Mouse (Mus musculus) liver, embryonic 16.5 days (tissue): ENCODE data around the gene Atg4b. TPM values are rescaled to one million over a fixed set of nuclear protein-coding genes. Genes with fewer than 3 reads are reported as not detected.

ENCODE experiments used
- ATAC-seq: fragments of 200-750 bp; cut with Nextera tagmentation; 2 replicates; pipeline ENCODE4 v1.8.0; 2017; ENCODE audit warnings: low read depth, mild to moderate bottlenecking, moderate number of reproducible peaks, moderate library complexity
- H3K27ac ChIP-seq: fragments of 300-500 bp; sonication (generic); 2 replicates; pipeline ENCODE4 v1.5.1; 2014; ENCODE audit warnings: mild to moderate bottlenecking, low read length
- H3K27me3 ChIP-seq: fragments of 300-500 bp; sonication (generic); 2 replicates; pipeline ENCODE4 v1.6.1; 2014; ENCODE audit warnings: low read depth, low read length, mixed read lengths; ENCODE audit not compliant: control insufficient read depth, insufficient read depth
- H3K36me3 ChIP-seq: fragments of 300-500 bp; sonication (generic); 2 replicates; pipeline ENCODE4 v1.6.1; 2014; ENCODE audit warnings: mild to moderate bottlenecking; ENCODE audit not compliant: control insufficient read depth, insufficient read depth
- H3K4me1 ChIP-seq: fragments of 300-500 bp; sonication (generic); 2 replicates; pipeline ENCODE4 v1.6.1; 2014; ENCODE audit warnings: low read depth, low read length, mixed read lengths; ENCODE audit not compliant: control insufficient read depth
- H3K4me2 ChIP-seq: fragments of 300-500 bp; sonication (generic); 2 replicates; pipeline ENCODE4 v1.6.1; 2014; ENCODE audit warnings: low read depth, low read length, mixed read lengths
- H3K4me3 ChIP-seq: fragments of 300-500 bp; sonication (generic); 2 replicates; pipeline ENCODE4 v1.5.1; 2014; ENCODE audit warnings: low read depth, mild to moderate bottlenecking, low read length
- H3K9ac ChIP-seq: fragments of 300-500 bp; sonication (generic); 2 replicates; pipeline ENCODE4 v1.6.1; 2014; ENCODE audit warnings: low read depth, low read length
- H3K9me3 ChIP-seq: fragments of 300-500 bp; sonication (generic); replicated peaks from 2 replicates; pipeline ENCODE4 v1.6.1; 2016; ENCODE audit warnings: low read length; ENCODE audit not compliant: control insufficient read depth
- WGBS: fragments of 180-500 bp; shearing (Covaris S2); extraction: QIAGEN DNeasy Blood & Tissue Kit; methylation state at CpG from one replicate; pipeline ENCODE4 v1.1.7; 2014; ENCODE audit not compliant: insufficient replicate concordance; 5-methylcytosine and 5-hydroxymethylcytosine counted together
- polyA plus RNA-seq: library from polyadenylated mRNA; unstranded; fragments of >200 nt; fragmentation: Nextera tagmentation; extraction: Ambion mirVana; gene quantifications from 2 replicates; pipeline ENCODE4 v1.2.1, GENCODE M21; 2015

Atg4b gene
- polyA plus RNA-seq, 1 experiment from 2014 or later: 63.0 TPM

- ATAC-seq: no peak
- Histone ChIP-seq H3K4me2 (no peak overlapping the region), H3K36me3 (peaks cover 4% of the 10 kb centered on the region), H3K27ac (no peak overlapping the region; the same call in 1 of the 2 replicates), H3K9me3 (no peaks in the 10 kb centered on the region), H3K9ac (no peak overlapping the region), H3K4me1 (peaks cover 22% of the 10 kb centered on the region), H3K4me3 (no peak overlapping the region), H3K27me3 (no peaks in the 10 kb centered on the region)
- WGBS: 81% methylated on average over 9 of the region's 9 CpGs
Measured at GRCm38 (mm10) chr1:93764871-93765591, 13.7 kb downstream of the Atg4b start.

- Histone ChIP-seq H3K4me1 (peaks cover 21% of the 10 kb centered on the region), H3K4me2 (no peak overlapping the region), H3K27ac (no peak overlapping the region), H3K9ac (no peak overlapping the region), H3K4me3 (no peak overlapping the region), H3K9me3 (no peaks in the 10 kb centered on the region), H3K27me3 (no peaks in the 10 kb centered on the region), H3K36me3 (peaks cover 8% of the 10 kb centered on the region)
- ATAC-seq: no peak
- 88% methylated on average over 6 of the region's 6 CpGs for WGBS
Measured at GRCm38 (mm10) chr1:93767600-93767999, 16.3 kb downstream of the Atg4b start.

- WGBS: 90% methylated on average over 3 of the region's 3 CpGs
- H3K9me3 ChIP-seq: no peaks in the 10 kb centered on the region
- ATAC-seq: no peak
- H3K4me2 ChIP-seq: no peak overlapping the region
- no peak overlapping the region for H3K9ac ChIP-seq
- H3K4me3 ChIP-seq: no peak overlapping the region
- H3K27ac ChIP-seq: no peak overlapping the region
- H3K4me1 ChIP-seq: peaks cover 1% of the 10 kb centered on the region; the same call in 1 of the 2 replicates
- H3K36me3 ChIP-seq: peaks cover 21% of the 10 kb centered on the region
- no peaks in the 10 kb centered on the region for H3K27me3 ChIP-seq
Measured at GRCm38 (mm10) chr1:93769901-93770300, 18.6 kb downstream of the Atg4b start.

- no peak overlapping the region for H3K4me3 ChIP-seq
- H3K4me2 ChIP-seq: no peak overlapping the region
- no peaks in the 10 kb centered on the region for H3K9me3 ChIP-seq
- WGBS: 84% methylated on average over 5 of the region's 5 CpGs
- H3K9ac ChIP-seq: no peak overlapping the region
- no peak overlapping the region for H3K27ac ChIP-seq
- H3K36me3 ChIP-seq: peaks cover 53% of the 10 kb centered on the region
- no peaks in the 10 kb centered on the region for H3K4me1 ChIP-seq
- no peaks in the 10 kb centered on the region for H3K27me3 ChIP-seq
- no peak for ATAC-seq
Measured at GRCm38 (mm10) chr1:93776686-93777085, 25.4 kb downstream of the Atg4b start.

GRCm38 (mm10) chr1:93786912-93787311 lies 35.6 kb downstream of the Atg4b start:
- Histone ChIP-seq H3K4me3 (no peak overlapping the region), H3K27ac (no peak overlapping the region), H3K9me3 (no peaks in the 10 kb centered on the region), H3K27me3 (no peaks in the 10 kb centered on the region), H3K9ac (no peak overlapping the region), H3K36me3 (peaks cover 61% of the 10 kb centered on the region), H3K4me1 (no peaks in the 10 kb centered on the region), H3K4me2 (no peak overlapping the region)
- no peak for ATAC-seq
- WGBS: 86% methylated on average over 2 of the region's 2 CpGs

GRCm38 (mm10) chr1:93794526-93794925 lies 43.2 kb downstream of the Atg4b start:
- ATAC-seq: no peak
- Histone ChIP-seq H3K4me3 (no peak overlapping the region), H3K4me1 (no peaks in the 10 kb centered on the region; the same call in 1 of the 2 replicates), H3K27me3 (no peaks in the 10 kb centered on the region), H3K4me2 (no peak overlapping the region), H3K36me3 (peaks cover 39% of the 10 kb centered on the region), H3K9me3 (no peaks in the 10 kb centered on the region), H3K27ac (no peak overlapping the region), H3K9ac (no peak overlapping the region)
- WGBS: 89% methylated on average over 8 of the region's 8 CpGs

GRCm38 (mm10) chr1:93795886-93796285 lies 44.6 kb downstream of the Atg4b start:
- H3K4me3 ChIP-seq: no peak overlapping the region
- peaks cover 37% of the 10 kb centered on the region for H3K36me3 ChIP-seq
- WGBS: 77% methylated on average over 8 of the region's 8 CpGs
- no peak for ATAC-seq
- no peak overlapping the region for H3K9ac ChIP-seq
- no peak overlapping the region for H3K4me2 ChIP-seq
- no peaks in the 10 kb centered on the region for H3K9me3 ChIP-seq
- H3K27ac ChIP-seq: no peak overlapping the region
- no peaks in the 10 kb centered on the region for H3K27me3 ChIP-seq
- H3K4me1 ChIP-seq: peaks cover 5% of the 10 kb centered on the region

- ATAC-seq: no peak
- Histone ChIP-seq H3K9ac (peak overlapping the region; percentile 81), H3K4me1 (peaks cover 39% of the 10 kb centered on the region), H3K4me3 (peak overlapping the region; percentile 81), H3K36me3 (peaks cover 5% of the 10 kb centered on the region), H3K27ac (peak overlapping the region; percentile 99), H3K27me3 (no peaks in the 10 kb centered on the region), H3K9me3 (no peaks in the 10 kb centered on the region), H3K4me2 (peak overlapping the region; percentile 98)
- WGBS: 50% methylated on average over 21 of the region's 21 CpGs
Measured at GRCm38 (mm10) chr1:93800670-93801503, 49.6 kb downstream of the Atg4b start.

GRCm38 (mm10) chr1:93801741-93802238 lies 50.5 kb downstream of the Atg4b start, which contains the start of gene Dtymk:
Gene Dtymk, minus strand, starts transcription at chr1:93801934.
- WGBS: under 1% methylated on average over 42 of the region's 42 CpGs
- ATAC-seq: peak; percentile 55
- Histone ChIP-seq H3K4me1 (peaks cover 41% of the 10 kb centered on the region), H3K9me3 (no peaks in the 10 kb centered on the region), H3K27me3 (no peaks in the 10 kb centered on the region), H3K4me3 (peak within 1 kb of the TSS; percentile 81), H3K4me2 (peak within 1 kb of the TSS; percentile 98), H3K9ac (peak within 1 kb of the TSS; percentile 83), H3K36me3 (peaks cover 9% of the 10 kb centered on the region), H3K27ac (peak within 1 kb of the TSS; percentile 99)
